Mouse (Mus musculus): ENCODE data around the gene Lima1. TPM values are rescaled to one million over a fixed set of nuclear protein-coding genes. Genes with fewer than 3 reads are reported as not detected.

The Lima1 gene
- polyA plus RNA-seq, 1 experiment from 2014 or later: 28.6 TPM

DNA sequence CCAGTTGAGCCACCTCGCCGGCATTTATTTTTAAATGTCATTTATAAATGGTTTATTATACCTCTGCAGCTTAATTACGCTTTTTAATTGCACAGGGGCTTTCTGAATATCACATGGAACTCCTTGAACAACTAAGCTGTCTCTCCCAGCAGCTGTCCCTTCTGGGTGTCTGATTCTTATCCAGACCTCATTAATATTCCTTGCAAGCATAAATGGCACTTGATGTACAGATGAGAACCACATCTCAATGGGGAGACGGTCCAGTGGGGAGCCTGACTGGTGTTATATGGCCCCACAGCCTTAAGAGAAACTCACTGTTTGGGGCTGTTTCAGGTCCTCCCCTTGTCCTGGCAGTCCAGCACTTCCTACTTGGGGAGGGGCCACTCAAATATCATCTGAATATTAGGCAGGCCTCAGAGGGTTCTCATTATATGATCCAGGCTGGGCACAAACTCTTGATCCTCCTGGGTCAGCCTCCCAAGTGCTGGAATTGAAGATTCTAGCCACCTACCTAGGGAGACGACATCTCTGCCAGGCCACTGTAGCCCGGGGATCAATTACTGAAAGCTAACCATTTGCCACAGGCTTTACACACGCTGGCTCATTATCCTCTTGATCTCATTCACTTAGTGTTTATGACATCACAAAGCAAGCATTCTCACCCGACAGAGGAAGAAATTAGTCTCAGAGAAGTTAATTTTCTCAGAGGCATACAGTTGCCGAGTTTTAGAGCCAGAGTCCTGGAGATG lies 15.4 kb downstream of the Lima1 start:
- Histone ChIP-seq H3K4me1 (ENCODE audit: insufficient read depth, low read depth, low read length) (no peaks in the 10 kb centered on the region), H3K4me3 (ENCODE audit: low read depth, low read length) (no peak overlapping the region), H3K36me3 (ENCODE audit: insufficient read depth, low read length) (no peaks in the 10 kb centered on the region), H3K27ac (ENCODE audit: low read length) (no peak overlapping the region), H3K27me3 (replicated peaks; ENCODE audit: insufficient read depth, low read length) (no peaks in the 10 kb centered on the region), H3K4me2 (replicated peaks; ENCODE audit: low read depth, low read length) (no peak overlapping the region), H3K9me3 (ENCODE audit: low read length) (no peaks in the 10 kb centered on the region), H3K9ac (replicated peaks; ENCODE audit: low read depth) (no peak overlapping the region)
- WGBS: 64% methylated on average over 9 of the region's 9 CpGs
- no peak for ATAC-seq
- TF ChIP-seq EP300 (IDR thresholded peaks at IDR 0.05): no peak
- TF ChIP-seq CTCF (IDR thresholded peaks at IDR 0.05): no peak
- DNase-seq (ENCODE audit: low spot score): no peak

DNA sequence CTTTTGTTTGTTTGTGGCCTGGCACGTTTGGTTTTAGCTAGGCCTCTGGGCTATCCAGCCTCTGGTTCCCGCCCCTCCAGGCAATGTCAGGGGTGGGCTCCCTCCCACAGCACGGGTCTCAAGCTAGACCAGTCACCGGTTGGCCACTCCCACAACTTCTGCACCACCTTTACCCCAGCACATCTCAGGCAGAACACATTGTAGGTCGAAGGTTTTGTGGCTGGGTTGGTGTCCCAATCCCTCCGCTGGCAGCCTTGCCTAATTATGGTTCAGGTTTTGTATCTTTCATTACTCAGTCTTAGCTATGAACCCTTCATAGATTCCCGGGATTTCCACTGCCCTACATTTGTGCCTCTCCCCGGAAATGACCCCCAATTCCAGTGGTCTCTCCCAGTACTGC lies 17.8 kb downstream of the Lima1 start:
- WGBS: 60% methylated on average over 8 of the region's 8 CpGs
- Histone ChIP-seq H3K27me3 (replicated peaks; ENCODE audit: insufficient read depth, low read length) (no peaks in the 10 kb centered on the region), H3K4me2 (replicated peaks; ENCODE audit: low read depth, low read length) (no peak overlapping the region), H3K27ac (ENCODE audit: low read length) (no peak overlapping the region), H3K36me3 (ENCODE audit: insufficient read depth, low read length) (no peaks in the 10 kb centered on the region), H3K9me3 (ENCODE audit: low read length) (no peaks in the 10 kb centered on the region), H3K9ac (replicated peaks; ENCODE audit: low read depth) (no peak overlapping the region), H3K4me1 (ENCODE audit: insufficient read depth, low read depth, low read length) (no peaks in the 10 kb centered on the region), H3K4me3 (ENCODE audit: low read depth, low read length) (no peak overlapping the region)
- TF ChIP-seq CTCF (IDR thresholded peaks at IDR 0.05) (no peak), EP300 (IDR thresholded peaks at IDR 0.05) (no peak)
- DNase-seq (ENCODE audit: low spot score) (no peak), ATAC-seq (no peak)

DNA sequence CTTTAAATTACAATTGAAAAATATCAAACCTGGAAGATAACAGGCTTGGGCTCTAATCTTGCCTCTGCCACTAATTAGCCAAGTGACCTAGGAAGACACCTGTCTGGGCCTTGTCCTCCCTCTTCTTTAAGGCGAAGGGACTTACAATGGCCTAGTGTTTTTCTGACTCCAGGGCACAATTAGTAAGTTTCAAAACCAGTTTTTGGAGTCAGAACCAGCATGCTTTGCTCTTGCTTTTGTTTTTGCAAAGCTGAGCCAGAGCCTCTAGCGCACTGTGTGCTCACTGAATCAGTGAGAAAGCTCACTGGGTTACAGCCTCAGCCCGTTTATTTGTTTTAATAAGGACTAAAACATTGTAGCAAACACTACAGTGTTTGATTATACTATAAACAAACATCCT lies 20.1 kb downstream of the Lima1 start:
- TF ChIP-seq CTCF (IDR thresholded peaks at IDR 0.05) (no peak), EP300 (IDR thresholded peaks at IDR 0.05) (no peak)
- no peak overlapping the region for H3K27ac ChIP-seq (ENCODE audit: low read length)
- no peaks in the 10 kb centered on the region for H3K36me3 ChIP-seq (ENCODE audit: insufficient read depth, low read length)
- H3K9me3 ChIP-seq (ENCODE audit: low read length): no peaks in the 10 kb centered on the region
- DNase-seq (ENCODE audit: low spot score) (no peak), ATAC-seq (no peak)
- no peaks in the 10 kb centered on the region for H3K27me3 ChIP-seq (replicated peaks; ENCODE audit: insufficient read depth, low read length)
- WGBS: 74% methylated on average over 3 of the region's 3 CpGs
- no peak overlapping the region for H3K4me2 ChIP-seq (replicated peaks; ENCODE audit: low read depth, low read length)
- no peak overlapping the region for H3K4me3 ChIP-seq (ENCODE audit: low read depth, low read length)
- H3K4me1 ChIP-seq (ENCODE audit: insufficient read depth, low read depth, low read length): no peaks in the 10 kb centered on the region
- no peak overlapping the region for H3K9ac ChIP-seq (replicated peaks; ENCODE audit: low read depth)

DNA sequence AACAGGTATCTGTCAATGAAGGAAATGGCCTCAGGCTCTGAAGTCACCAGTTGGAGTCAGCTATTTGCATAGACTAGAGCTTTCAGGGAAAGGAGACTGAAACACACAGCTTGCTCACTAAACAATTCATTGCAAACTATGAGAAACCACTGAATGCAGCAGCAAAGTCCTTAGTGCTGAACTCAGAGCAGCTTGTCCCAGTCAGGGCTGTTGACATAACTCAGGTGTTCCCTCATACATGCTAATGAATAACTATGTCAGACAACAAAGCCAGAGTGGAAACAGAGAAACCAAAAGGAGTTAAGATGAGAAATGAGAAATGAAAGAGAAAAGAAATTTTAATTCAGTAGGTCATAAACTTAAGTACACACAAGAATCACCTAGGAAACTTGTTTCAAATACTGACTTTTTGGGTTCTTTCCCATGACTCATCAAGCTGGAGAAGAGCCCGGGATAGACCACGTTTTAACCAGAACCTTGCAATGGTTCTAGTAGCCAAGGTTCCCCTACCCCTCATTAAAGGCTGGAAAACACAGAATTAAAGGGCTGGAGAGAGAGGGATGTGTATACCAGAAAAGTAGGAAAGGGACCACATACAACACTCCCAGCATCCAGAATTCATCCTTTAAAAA lies 22.5 kb downstream of the Lima1 start:
- Histone ChIP-seq H3K9ac (replicated peaks; ENCODE audit: low read depth) (no peak overlapping the region), H3K4me3 (ENCODE audit: low read depth, low read length) (no peak overlapping the region), H3K36me3 (ENCODE audit: insufficient read depth, low read length) (no peaks in the 10 kb centered on the region), H3K27me3 (replicated peaks; ENCODE audit: insufficient read depth, low read length) (no peaks in the 10 kb centered on the region), H3K9me3 (ENCODE audit: low read length) (no peaks in the 10 kb centered on the region), H3K27ac (ENCODE audit: low read length) (no peak overlapping the region), H3K4me2 (replicated peaks; ENCODE audit: low read depth, low read length) (no peak overlapping the region), H3K4me1 (ENCODE audit: insufficient read depth, low read depth, low read length) (no peaks in the 10 kb centered on the region)
- DNase-seq (ENCODE audit: low spot score) (no peak), ATAC-seq (no peak)
- 67% methylated on average over 2 of the region's 2 CpGs for WGBS
- no peak for TF ChIP-seq EP300 (IDR thresholded peaks at IDR 0.05)
- no peak for TF ChIP-seq CTCF (IDR thresholded peaks at IDR 0.05)

- ATAC-seq: no peak
- DNase-seq (ENCODE audit: low spot score): no peak
- Histone ChIP-seq H3K4me1 (ENCODE audit: insufficient read depth, low read depth, low read length) (peaks cover 4% of the 10 kb centered on the region; the same call in 1 of the 2 replicates), H3K9ac (replicated peaks; ENCODE audit: low read depth) (no peak overlapping the region), H3K4me3 (ENCODE audit: low read depth, low read length) (no peak overlapping the region), H3K36me3 (ENCODE audit: insufficient read depth, low read length) (no peaks in the 10 kb centered on the region), H3K27me3 (replicated peaks; ENCODE audit: insufficient read depth, low read length) (no peaks in the 10 kb centered on the region), H3K4me2 (replicated peaks; ENCODE audit: low read depth, low read length) (no peak overlapping the region), H3K27ac (ENCODE audit: low read length) (no peak overlapping the region), H3K9me3 (ENCODE audit: low read length) (no peaks in the 10 kb centered on the region)
- WGBS: 55% methylated on average over 3 of the region's 3 CpGs
- no peak for TF ChIP-seq EP300 (IDR thresholded peaks at IDR 0.05)
- TF ChIP-seq CTCF (IDR thresholded peaks at IDR 0.05): no peak
Measured at GRCm38 (mm10) chr15:99850265-99850664, 25.0 kb downstream of the Lima1 start.

GRCm38 (mm10) chr15:99847937-99848336 lies 27.3 kb downstream of the Lima1 start:
- no peak for DNase-seq (ENCODE audit: low spot score)

More at GRCm38 (mm10) chr15:99847937-99848336, 27.3 kb downstream of the Lima1 start:
- ATAC-seq: peak; percentile 26; the same call in 1 of the 2 replicates
- 15% methylated on average over 8 of the region's 8 CpGs for WGBS
- no peak for TF ChIP-seq CTCF (IDR thresholded peaks at IDR 0.05)
- no peak for TF ChIP-seq EP300 (IDR thresholded peaks at IDR 0.05)
- Histone ChIP-seq H3K27me3 (replicated peaks; ENCODE audit: insufficient read depth, low read length) (no peaks in the 10 kb centered on the region), H3K36me3 (ENCODE audit: insufficient read depth, low read length) (no peaks in the 10 kb centered on the region), H3K4me1 (ENCODE audit: insufficient read depth, low read depth, low read length) (peaks cover 4% of the 10 kb centered on the region; the same call in 1 of the 2 replicates), H3K4me2 (replicated peaks; ENCODE audit: low read depth, low read length) (peak overlapping the region; percentile 38), H3K9me3 (ENCODE audit: low read length) (no peaks in the 10 kb centered on the region), H3K4me3 (ENCODE audit: low read depth, low read length) (no peak overlapping the region), H3K27ac (ENCODE audit: low read length) (no peak overlapping the region), H3K9ac (replicated peaks; ENCODE audit: low read depth) (no peak overlapping the region)
